Mouse (Mus musculus) WW6 (cell line): ENCODE measurements around the gene Txnip.

Experiments used
- DNase-seq: peaks from one replicate; pipeline ENCODE4 v3.0.0-alpha.2; 2013; ENCODE audit warnings: low read depth, low spot score

The Txnip gene

GRCm38 (mm10) chr3:96568605-96569004, 10.8 kb downstream of the Txnip start:
- DNase-seq = no peak

DNA sequence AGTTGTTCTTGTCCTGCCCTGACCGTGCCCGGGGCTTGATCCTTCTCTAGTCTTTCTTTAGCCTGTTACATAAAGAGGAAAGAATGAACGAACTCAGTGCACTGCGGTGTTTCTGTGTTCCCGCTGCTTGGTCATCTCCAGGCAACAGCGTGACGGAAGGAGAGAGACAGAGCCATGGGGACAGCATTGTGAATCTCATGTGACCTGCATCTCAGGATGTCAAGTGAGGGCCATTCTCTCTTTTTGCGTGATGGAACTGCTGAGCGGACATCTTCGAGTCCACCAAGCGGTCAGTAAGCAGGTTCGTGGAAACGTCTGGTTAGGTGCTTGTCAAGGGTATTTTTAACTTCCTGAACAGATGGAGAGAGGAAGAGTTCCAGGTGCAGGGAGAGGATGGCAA, 11.7 kb downstream of the Txnip start:
- DNase-seq = no peak

DNA sequence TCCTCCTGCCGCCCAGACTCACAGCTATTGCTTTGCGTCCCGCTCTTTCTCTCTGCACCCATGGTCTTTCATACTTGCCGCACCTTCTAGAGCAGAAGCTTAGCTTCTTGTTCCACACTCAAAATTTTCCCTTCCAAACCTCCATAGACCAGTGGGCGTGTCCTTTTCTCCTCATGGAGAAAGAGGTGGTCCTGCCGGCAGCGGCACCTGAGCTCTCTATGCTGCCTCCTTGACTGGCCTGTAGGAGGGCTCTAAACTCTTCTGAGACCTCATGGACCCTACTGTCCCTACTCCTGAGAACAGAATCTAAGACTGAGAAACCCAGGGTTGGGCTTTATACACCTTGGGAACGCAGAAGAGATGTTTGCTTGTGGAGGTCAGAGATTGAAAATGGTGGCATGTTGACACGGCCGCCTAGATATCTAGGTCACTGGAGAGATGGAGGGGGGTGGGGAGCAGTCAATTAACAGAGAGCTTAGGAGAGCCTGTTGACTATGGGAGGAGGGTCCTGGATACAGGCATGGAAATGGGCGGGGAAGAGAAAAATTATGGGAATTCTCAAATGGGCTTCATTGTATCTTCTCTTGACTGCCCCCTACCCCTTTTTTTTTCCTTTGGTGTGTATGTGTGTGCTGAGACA, 12.3 kb downstream of the Txnip start:
- no peak for DNase-seq

DNA sequence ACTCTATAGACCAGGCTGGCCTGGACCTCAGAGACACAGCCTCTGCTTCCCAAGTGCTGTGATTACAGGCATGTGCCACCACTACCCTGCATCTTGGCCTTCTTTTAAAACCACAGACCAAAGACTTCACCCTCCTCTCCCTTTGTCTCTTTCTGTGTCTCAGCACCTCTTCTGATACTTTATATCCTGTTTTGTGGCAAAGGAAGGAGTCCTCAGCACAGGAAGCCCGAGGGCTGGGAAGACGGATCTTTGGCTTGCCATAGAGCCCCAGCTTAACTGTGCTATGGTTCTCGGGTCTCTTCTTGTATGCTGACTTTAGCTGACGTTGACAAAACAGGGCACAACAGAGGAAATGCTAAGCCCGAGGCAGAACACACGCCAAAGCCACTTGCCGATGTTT, 12.9 kb downstream of the Txnip start:
- DNase-seq = no peak

- no peak for DNase-seq
These were observed 13.6 kb downstream of the Txnip start for GRCm38 (mm10) chr3:96571336-96571735.

DNA sequence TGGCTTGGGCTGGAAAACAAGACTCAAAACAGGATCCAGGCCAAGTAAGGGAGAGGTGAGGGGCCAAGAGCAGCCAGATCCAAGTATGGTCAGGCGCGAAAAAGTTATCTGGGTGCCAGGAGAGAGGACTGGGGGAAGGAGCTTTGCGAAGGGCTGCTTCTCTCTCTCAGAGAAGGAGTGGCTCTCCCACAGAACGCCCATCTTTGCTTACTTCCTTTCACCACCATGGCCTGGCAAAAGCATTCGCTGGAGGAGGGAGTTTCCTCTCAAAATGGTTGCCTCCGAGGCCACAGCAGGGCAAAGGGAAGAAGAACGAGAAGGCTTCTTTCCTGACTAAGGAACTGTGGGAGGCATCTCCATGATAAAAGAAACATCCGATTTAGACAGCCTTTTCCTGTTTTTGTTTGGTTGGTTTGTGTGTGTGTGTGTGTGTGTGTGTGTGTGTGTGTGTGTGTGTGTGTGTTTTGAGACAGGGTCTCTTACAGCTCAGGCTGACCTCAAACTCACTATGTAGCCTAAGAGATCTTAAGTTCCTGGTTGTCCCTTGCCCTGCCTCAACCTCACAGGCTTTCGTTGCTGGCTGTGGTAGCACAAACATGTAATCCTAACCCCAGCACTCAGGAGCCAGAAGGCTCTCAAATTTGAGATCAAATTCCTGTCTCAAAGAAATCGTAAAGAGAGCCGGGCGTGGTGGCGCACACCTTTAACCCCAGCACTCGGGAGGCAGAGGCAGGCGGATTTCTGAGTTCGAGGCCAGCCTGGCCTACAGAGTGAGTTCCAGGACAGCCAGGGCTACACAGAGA, 14.3 kb downstream of the Txnip start:
- DNase-seq = no peak

GRCm38 (mm10) chr3:96573611-96574511, 16.1 kb downstream of the Txnip start:
- DNase-seq = no peak

DNA sequence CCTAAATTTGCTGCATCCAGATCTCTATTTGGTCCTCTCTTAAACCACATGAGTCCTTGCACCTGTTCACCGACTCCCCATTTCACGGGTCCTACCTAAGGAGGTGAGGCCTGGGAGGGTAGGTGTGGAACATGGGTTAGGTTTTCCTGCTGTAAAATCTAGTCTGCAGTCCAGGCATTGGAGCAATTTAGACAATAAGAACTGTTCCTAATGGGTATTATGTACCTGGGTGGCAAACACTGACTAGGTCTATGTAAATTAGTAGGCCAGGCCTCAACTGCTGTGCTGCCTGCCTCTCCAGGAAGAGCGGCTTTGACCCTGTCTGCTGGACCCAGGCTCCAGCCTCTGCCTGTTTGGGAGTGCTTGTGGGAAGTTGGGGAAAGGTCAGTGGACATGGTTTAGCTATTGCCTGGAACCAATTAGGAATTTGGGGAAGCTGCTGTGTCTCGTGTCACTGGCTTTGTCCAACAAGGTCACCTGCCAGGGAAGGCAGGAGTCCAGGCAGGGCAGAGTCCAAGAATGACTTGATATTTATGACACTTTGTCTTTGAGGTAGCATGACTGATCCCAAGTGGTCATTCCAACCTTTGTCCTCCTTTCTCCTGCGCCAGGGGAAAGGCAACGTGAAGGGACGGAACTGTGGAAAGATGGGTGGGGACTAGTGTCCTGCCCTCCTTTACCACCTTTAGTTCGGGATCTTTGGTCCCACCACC, 17.7 kb downstream of the Txnip start:
- no peak for DNase-seq

- DNase-seq = no peak
These were observed 18.4 kb downstream of the Txnip start for GRCm38 (mm10) chr3:96576005-96576658.

- DNase-seq = peak; percentile 87
These were observed 19.2 kb downstream of the Txnip start, which contains the start of gene Gm16253 for GRCm38 (mm10) chr3:96576690-96577541. Gm16253 (plus strand) TSS chr3:96576984.

DNA sequence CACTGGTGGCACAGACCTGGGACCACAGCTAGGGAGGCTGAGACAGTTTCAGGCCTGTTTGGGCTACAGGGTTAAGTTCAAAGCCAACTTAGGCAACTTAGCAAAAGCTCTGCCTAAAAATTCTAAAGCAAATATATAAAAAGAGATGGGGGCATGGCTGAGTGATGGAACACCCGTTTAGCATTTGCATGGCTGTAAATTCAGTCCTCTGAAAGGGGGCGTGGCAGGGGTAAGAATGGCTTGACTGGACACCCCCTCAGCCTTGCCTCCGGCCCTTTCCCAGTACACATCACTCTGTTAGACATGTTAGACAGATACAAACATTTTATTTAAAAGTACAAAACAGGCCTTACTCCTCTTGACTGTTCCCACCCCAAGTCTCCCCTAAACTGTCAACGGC, 19.8 kb downstream of the Txnip start:
- DNase-seq = no peak

DNA sequence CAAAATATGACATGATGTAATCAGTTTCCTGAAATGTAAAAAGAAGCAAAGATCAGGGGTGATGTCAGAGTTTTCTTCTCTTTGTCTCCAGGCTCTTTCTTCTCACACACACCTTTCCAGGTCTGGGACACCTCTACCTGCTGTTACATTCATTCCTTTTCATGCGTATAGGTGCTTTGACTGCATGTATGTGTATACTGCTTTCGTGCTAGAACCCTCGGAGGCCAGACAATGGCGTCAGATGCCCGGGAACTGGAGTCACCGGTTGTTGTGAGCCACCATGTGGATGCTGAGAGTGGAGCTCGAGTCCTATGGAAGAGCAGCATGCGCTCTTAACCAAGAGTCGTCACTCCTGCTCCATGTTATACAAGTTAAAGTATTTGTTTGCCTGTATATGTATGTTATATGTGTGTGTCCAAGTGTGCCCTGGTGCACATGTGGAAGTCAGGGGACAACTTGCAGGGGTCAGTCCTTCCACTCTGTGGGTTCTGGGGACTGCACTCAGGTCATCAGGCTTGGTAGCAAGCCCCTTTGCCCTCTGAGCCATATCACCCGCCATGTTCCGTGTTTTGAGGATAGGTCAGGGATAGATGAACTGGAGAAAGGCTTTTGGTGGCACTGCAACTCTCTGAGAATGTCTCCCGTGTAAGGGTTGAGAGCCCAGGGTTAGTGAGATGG, 20.9 kb downstream of the Txnip start:
- no peak for DNase-seq

DNA sequence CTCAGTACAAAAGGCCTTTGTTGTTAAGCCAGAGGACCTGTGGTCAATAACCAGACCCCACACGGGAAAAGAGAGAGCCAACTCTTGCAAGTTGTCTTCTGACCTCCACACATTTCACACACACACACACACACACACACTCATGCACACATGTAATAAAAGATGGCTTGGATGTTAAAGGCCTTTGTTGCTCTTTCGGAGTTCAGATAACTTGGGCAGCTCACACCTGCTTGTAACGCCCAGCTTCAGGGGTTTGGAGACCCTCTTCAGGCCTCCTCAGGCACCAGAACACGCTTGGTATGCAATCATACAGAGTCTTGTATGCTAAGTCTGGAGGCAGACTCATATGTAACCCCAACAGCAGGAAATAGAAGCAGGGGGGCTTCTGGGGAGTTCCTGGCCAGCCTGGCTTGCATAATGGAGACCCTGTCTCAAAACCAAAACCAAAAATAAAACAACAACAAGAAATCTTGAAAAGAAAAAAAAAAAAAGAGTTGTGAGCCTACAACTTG, 21.5 kb downstream of the Txnip start:
- no peak for DNase-seq

GRCm38 (mm10) chr3:96579885-96580454, 22.2 kb downstream of the Txnip start:
- DNase-seq = peak; percentile 79

DNA sequence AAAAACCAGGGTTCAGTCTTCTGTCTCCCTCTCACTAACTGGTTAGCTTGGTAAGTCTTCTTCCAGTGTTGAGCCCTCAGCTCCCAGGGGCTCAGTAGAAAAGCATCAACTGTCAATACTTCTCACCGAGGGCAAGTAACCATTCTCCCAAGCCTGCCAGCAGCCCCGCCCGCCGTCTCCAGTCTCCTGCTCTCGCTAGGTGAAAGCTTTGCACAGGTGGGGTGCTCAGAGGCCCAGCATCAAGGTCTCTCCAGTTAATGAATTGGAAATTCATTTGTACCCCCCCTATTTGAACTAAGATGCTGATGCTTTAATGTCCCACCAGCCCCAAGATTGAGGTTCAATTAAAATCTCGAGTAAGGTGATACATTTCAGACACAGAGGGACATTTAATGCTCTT, 23.4 kb downstream of the Txnip start:
- no peak for DNase-seq

GRCm38 (mm10) chr3:96581771-96582515, 24.2 kb downstream of the Txnip start:
- DNase-seq = no peak

DNA sequence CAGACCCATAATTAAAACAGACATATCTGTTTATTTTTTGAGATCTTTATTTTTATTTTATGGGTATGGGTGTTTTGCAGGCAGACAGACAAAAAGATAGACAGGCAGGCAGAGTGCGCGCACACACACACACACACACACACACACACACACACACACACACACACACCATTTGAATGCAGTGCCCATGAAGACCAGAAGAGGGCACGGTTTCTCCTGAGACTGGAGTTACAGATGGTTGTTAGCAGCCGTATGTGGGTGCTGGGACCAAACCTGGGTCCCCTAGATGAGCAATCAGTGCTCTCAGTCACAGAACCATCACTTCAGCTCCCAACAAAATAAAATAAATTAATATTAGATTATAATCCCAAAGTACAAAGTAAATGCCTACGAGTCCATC, 25.6 kb downstream of the Txnip start:
- DNase-seq = no peak

DNA sequence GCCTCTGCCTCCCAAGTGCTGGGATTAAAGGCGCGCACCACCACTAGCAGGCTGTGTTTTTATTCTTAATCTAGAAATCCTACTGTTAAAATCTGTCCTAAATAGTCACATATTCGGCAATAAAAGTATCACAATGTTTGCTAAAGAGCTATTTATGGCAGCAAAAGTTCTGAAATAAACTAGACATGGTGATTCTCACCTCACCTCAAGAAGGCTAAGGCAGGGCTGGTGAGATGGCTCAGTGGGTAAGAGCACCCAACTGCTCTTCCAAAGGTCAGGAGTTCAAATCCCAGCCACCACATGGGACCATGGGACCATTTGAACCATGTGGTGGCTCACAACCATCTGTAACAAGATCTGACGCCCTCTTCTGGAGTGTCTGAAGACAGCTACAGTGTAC, 32.9 kb downstream of the Txnip start:
- no peak for DNase-seq
